Mouse (Mus musculus): ENCODE results near the gene Uggt2. TPM values are rescaled to one million over a fixed set of nuclear protein-coding genes. Genes with fewer than 3 reads are reported as not detected.
A peak's percentile ranks its signal among the peaks of the same experiment; 100 is the strongest.

Uggt2 gene
- polyA plus RNA-seq, 1 experiment from 2014 or later: 11.2 TPM

- no peaks in the 10 kb centered on the region for H3K36me3 ChIP-seq
- no peak overlapping the region for H3K4me3 ChIP-seq
- no peak overlapping the region for H3K27ac ChIP-seq
- no peak for DNase-seq (ENCODE audit: low spot score)
- H3K27me3 ChIP-seq (ENCODE audit: insufficient read depth, poor library complexity, severe bottlenecking): no peaks in the 10 kb centered on the region
- H3K9me3 ChIP-seq: no peaks in the 10 kb centered on the region
- WGBS: 89% methylated on average over 8 of the region's 8 CpGs
- no peaks in the 10 kb centered on the region for H3K4me1 ChIP-seq
These were observed 8.4 kb upstream of the Uggt2 start for GRCm38 (mm10) chr14:119107591-119107990.

GRCm38 (mm10) chr14:119099570-119099891, 301 bp upstream of the Uggt2 start:
- H3K9me3 ChIP-seq: no peaks in the 10 kb centered on the region
- H3K36me3 ChIP-seq: peaks cover 1% of the 10 kb centered on the region; the same call in 1 of the 2 replicates
- DNase-seq (ENCODE audit: low spot score): no peak
- H3K4me1 ChIP-seq: peaks cover 10% of the 10 kb centered on the region; the same call in 1 of the 2 replicates
- H3K4me3 ChIP-seq: peak overlapping the region; percentile 95
- no peaks in the 10 kb centered on the region for H3K27me3 ChIP-seq (ENCODE audit: insufficient read depth, poor library complexity, severe bottlenecking)
- peak overlapping the region; percentile 93 for H3K27ac ChIP-seq
- WGBS: 0% methylated on average over 13 of the region's 13 CpGs

- Histone ChIP-seq H3K4me1 (no peaks in the 10 kb centered on the region), H3K36me3 (peaks cover 15% of the 10 kb centered on the region; the same call in 1 of the 2 replicates), H3K9me3 (no peaks in the 10 kb centered on the region), H3K4me3 (no peak overlapping the region), H3K27me3 (ENCODE audit: insufficient read depth, poor library complexity, severe bottlenecking) (no peaks in the 10 kb centered on the region), H3K27ac (no peak overlapping the region)
- 79% methylated on average over 1 of the region's 1 CpGs for WGBS
- DNase-seq (ENCODE audit: low spot score): no peak
These were observed 37.4 kb downstream of the Uggt2 start for GRCm38 (mm10) chr14:119061811-119062210.

- peaks cover 15% of the 10 kb centered on the region; the same call in 1 of the 2 replicates for H3K36me3 ChIP-seq
- H3K4me3 ChIP-seq: no peak overlapping the region
- no peaks in the 10 kb centered on the region for H3K9me3 ChIP-seq
- no peaks in the 10 kb centered on the region for H3K4me1 ChIP-seq
- no peak for DNase-seq (ENCODE audit: low spot score)
- H3K27ac ChIP-seq: no peak overlapping the region
- H3K27me3 ChIP-seq (ENCODE audit: insufficient read depth, poor library complexity, severe bottlenecking): no peaks in the 10 kb centered on the region
- WGBS: 82% methylated on average over 2 of the region's 2 CpGs
These were observed 38.5 kb downstream of the Uggt2 start for GRCm38 (mm10) chr14:119060682-119061081.

- Histone ChIP-seq H3K9me3 (no peaks in the 10 kb centered on the region), H3K36me3 (peaks cover 24% of the 10 kb centered on the region), H3K27me3 (ENCODE audit: insufficient read depth, poor library complexity, severe bottlenecking) (no peaks in the 10 kb centered on the region), H3K27ac (no peak overlapping the region), H3K4me1 (no peaks in the 10 kb centered on the region), H3K4me3 (no peak overlapping the region)
- 94% methylated on average over 4 of the region's 4 CpGs for WGBS
- no peak for DNase-seq (ENCODE audit: low spot score)
These were observed 42.2 kb downstream of the Uggt2 start for GRCm38 (mm10) chr14:119057014-119057413.

GRCm38 (mm10) chr14:119052969-119053368, 46.3 kb downstream of the Uggt2 start:
- H3K36me3 ChIP-seq: peaks cover 33% of the 10 kb centered on the region
- no peak for DNase-seq (ENCODE audit: low spot score)
- H3K4me3 ChIP-seq: no peak overlapping the region
- no peak overlapping the region for H3K27ac ChIP-seq
- no peaks in the 10 kb centered on the region for H3K4me1 ChIP-seq
- no peaks in the 10 kb centered on the region for H3K9me3 ChIP-seq
- H3K27me3 ChIP-seq (ENCODE audit: insufficient read depth, poor library complexity, severe bottlenecking): no peaks in the 10 kb centered on the region
- WGBS: 94% methylated on average over 1 of the region's 1 CpGs

- WGBS: 86% methylated on average over 3 of the region's 3 CpGs
- Histone ChIP-seq H3K4me3 (no peak overlapping the region), H3K27me3 (ENCODE audit: insufficient read depth, poor library complexity, severe bottlenecking) (no peaks in the 10 kb centered on the region), H3K4me1 (no peaks in the 10 kb centered on the region), H3K27ac (no peak overlapping the region), H3K9me3 (no peaks in the 10 kb centered on the region), H3K36me3 (peaks cover 29% of the 10 kb centered on the region)
- DNase-seq (ENCODE audit: low spot score): no peak
These were observed 46.9 kb downstream of the Uggt2 start for GRCm38 (mm10) chr14:119052361-119052760.

- Histone ChIP-seq H3K9me3 (no peaks in the 10 kb centered on the region), H3K36me3 (peaks cover 3% of the 10 kb centered on the region; the same call in 1 of the 2 replicates), H3K4me3 (no peak overlapping the region), H3K27me3 (ENCODE audit: insufficient read depth, poor library complexity, severe bottlenecking) (no peaks in the 10 kb centered on the region), H3K4me1 (peaks cover 6% of the 10 kb centered on the region), H3K27ac (no peak overlapping the region)
- DNase-seq (ENCODE audit: low spot score): no peak
- 38% methylated on average over 7 of the region's 7 CpGs for WGBS
These were observed 55.5 kb downstream of the Uggt2 start for GRCm38 (mm10) chr14:119043765-119044164.

- no peak for DNase-seq (ENCODE audit: low spot score)
- Histone ChIP-seq H3K4me3 (no peak overlapping the region), H3K27me3 (ENCODE audit: insufficient read depth, poor library complexity, severe bottlenecking) (no peaks in the 10 kb centered on the region), H3K27ac (no peak overlapping the region), H3K4me1 (peaks cover 6% of the 10 kb centered on the region), H3K9me3 (no peaks in the 10 kb centered on the region), H3K36me3 (peaks cover 16% of the 10 kb centered on the region)
- 68% methylated on average over 1 of the region's 1 CpGs for WGBS
These were observed 59.0 kb downstream of the Uggt2 start for GRCm38 (mm10) chr14:119040253-119040652.

- no peak for DNase-seq (ENCODE audit: low spot score)
- no peak overlapping the region for H3K27ac ChIP-seq
- H3K27me3 ChIP-seq (ENCODE audit: insufficient read depth, poor library complexity, severe bottlenecking): no peaks in the 10 kb centered on the region
- H3K36me3 ChIP-seq: peaks cover 39% of the 10 kb centered on the region
- H3K4me1 ChIP-seq: no peaks in the 10 kb centered on the region
- no peaks in the 10 kb centered on the region for H3K9me3 ChIP-seq
- H3K4me3 ChIP-seq: no peak overlapping the region
- whole genome bisulfite sequencing: 75% methylated on average over 3 of the region's 3 CpGs
These were observed 61.5 kb downstream of the Uggt2 start for GRCm38 (mm10) chr14:119037755-119038154.

GRCm38 (mm10) chr14:119037076-119037683, 62.0 kb downstream of the Uggt2 start:
- no peak for DNase-seq (ENCODE audit: low spot score)
- Histone ChIP-seq H3K36me3 (peaks cover 42% of the 10 kb centered on the region), H3K4me3 (no peak overlapping the region), H3K4me1 (no peaks in the 10 kb centered on the region), H3K9me3 (no peaks in the 10 kb centered on the region), H3K27ac (no peak overlapping the region), H3K27me3 (ENCODE audit: insufficient read depth, poor library complexity, severe bottlenecking) (no peaks in the 10 kb centered on the region)
- 89% methylated on average over 12 of the region's 12 CpGs for WGBS

- Histone ChIP-seq H3K36me3 (peaks cover 27% of the 10 kb centered on the region), H3K4me3 (no peak overlapping the region), H3K9me3 (no peaks in the 10 kb centered on the region), H3K27ac (no peak overlapping the region), H3K27me3 (ENCODE audit: insufficient read depth, poor library complexity, severe bottlenecking) (no peaks in the 10 kb centered on the region), H3K4me1 (no peaks in the 10 kb centered on the region)
- 49% methylated on average over 2 of the region's 2 CpGs for WGBS
- no peak for DNase-seq (ENCODE audit: low spot score)
These were observed 71.5 kb downstream of the Uggt2 start for GRCm38 (mm10) chr14:119027675-119028253.

- no peak for DNase-seq (ENCODE audit: low spot score)
- WGBS: 48% methylated on average over 4 of the region's 4 CpGs
- H3K27me3 ChIP-seq (ENCODE audit: insufficient read depth, poor library complexity, severe bottlenecking): no peaks in the 10 kb centered on the region
- no peaks in the 10 kb centered on the region for H3K4me1 ChIP-seq
- H3K9me3 ChIP-seq: no peaks in the 10 kb centered on the region
- H3K36me3 ChIP-seq: peaks cover 26% of the 10 kb centered on the region
- H3K27ac ChIP-seq: no peak overlapping the region
- H3K4me3 ChIP-seq: no peak overlapping the region
These were observed 72.1 kb downstream of the Uggt2 start for GRCm38 (mm10) chr14:119027130-119027529.

GRCm38 (mm10) chr14:119025889-119026288, 73.3 kb downstream of the Uggt2 start:
- DNase-seq (ENCODE audit: low spot score): no peak
- 63% methylated on average over 5 of the region's 5 CpGs for WGBS
- Histone ChIP-seq H3K4me1 (no peaks in the 10 kb centered on the region), H3K27ac (no peak overlapping the region), H3K9me3 (no peaks in the 10 kb centered on the region), H3K27me3 (ENCODE audit: insufficient read depth, poor library complexity, severe bottlenecking) (no peaks in the 10 kb centered on the region), H3K36me3 (peaks cover 18% of the 10 kb centered on the region; the same call in 1 of the 2 replicates), H3K4me3 (no peak overlapping the region)
